Mouse (Mus musculus) lung, postnatal 0 days (tissue): ENCODE measurements around the gene Olfr945. TPM values are rescaled to one million over a fixed set of nuclear protein-coding genes. Genes with fewer than 3 reads are reported as not detected.

Experiments
- ATAC-seq: fragments of 200-750 bp; cut with Nextera tagmentation; 2 replicates; pipeline ENCODE4 v1.8.0; 2017; ENCODE audit warnings: moderate library complexity
- DNase-seq: peaks from one replicate; pipeline ENCODE4 v3.0.0-alpha.2; 2016; ENCODE audit warnings: low spot score
- H3K27ac ChIP-seq: fragments of 300-500 bp; sonication (generic); 2 replicates; pipeline ENCODE4 v1.5.1; 2014; ENCODE audit warnings: antibody characterized with exemption, mild to moderate bottlenecking, low read length, mixed read lengths
- H3K27me3 ChIP-seq: fragments of 300-500 bp; sonication (generic); replicated peaks from 2 replicates; pipeline ENCODE4 v1.6.1; 2014; ENCODE audit warnings: low read length, mixed read lengths; ENCODE audit not compliant: insufficient read depth
- H3K36me3 ChIP-seq: fragments of 300-500 bp; sonication (generic); 2 replicates; pipeline ENCODE4 v1.6.1; 2014; ENCODE audit warnings: low read length, mixed read lengths; ENCODE audit not compliant: insufficient read depth
- H3K4me1 ChIP-seq: fragments of 300-500 bp; sonication (generic); 2 replicates; pipeline ENCODE4 v1.6.1; 2014; ENCODE audit warnings: antibody characterized with exemption, low read depth, low read length, mixed read lengths; ENCODE audit not compliant: insufficient read depth
- H3K4me2 ChIP-seq: fragments of 300-500 bp; sonication (generic); replicated peaks from 2 replicates; pipeline ENCODE4 v1.6.1; 2014; ENCODE audit warnings: low read depth, mild to moderate bottlenecking, low read length, moderate library complexity, mixed read lengths
- H3K4me3 ChIP-seq: fragments of 300-500 bp; sonication (generic); 2 replicates; pipeline ENCODE4 v1.5.1; 2014; ENCODE audit warnings: low read depth, low read length
- H3K9ac ChIP-seq: fragments of 300-500 bp; sonication (generic); replicated peaks from 2 replicates; pipeline ENCODE4 v1.6.1; 2014; ENCODE audit warnings: low read depth, mild to moderate bottlenecking
- H3K9me3 ChIP-seq: fragments of 300-500 bp; sonication (generic); 2 replicates; pipeline ENCODE4 v1.6.1; 2016; ENCODE audit warnings: low read length, mixed read lengths
- CTCF ChIP-seq: IDR thresholded peaks from 2 replicates; pipeline ENCODE4 v1.5.1; 2016; ENCODE audit warnings: antibody characterized with exemption, mild to moderate bottlenecking
- EP300 ChIP-seq: IDR thresholded peaks from 2 replicates; pipeline ENCODE4 v1.6.1; 2016; ENCODE audit warnings: antibody characterized with exemption, mild to moderate bottlenecking, control low read depth
- WGBS: fragments of 180-500 bp; shearing (Covaris S2); extraction: QIAGEN DNeasy Blood & Tissue Kit; methylation state at CpG from one replicate; pipeline ENCODE4 v1.1.7; 2014; 5-methylcytosine and 5-hydroxymethylcytosine counted together
- polyA plus RNA-seq: library from polyadenylated mRNA; unstranded; fragments of >200 nt; fragmentation: Nextera tagmentation; extraction: Ambion mirVana; gene quantifications from 2 replicates; pipeline ENCODE4 v1.2.1, GENCODE M21; 2015

Olfr945 gene
- polyA plus RNA-seq = not detected in 2 replicates

- DNase-seq = no peak
- no peak within 1 kb of the TSS for H3K4me3 ChIP-seq
- no peak for TF ChIP-seq CTCF
- TF ChIP-seq EP300 = no peak
- H3K9me3 ChIP-seq = no peaks in the 10 kb centered on the region
- no peak within 1 kb of the TSS for H3K27ac ChIP-seq
- H3K4me2 ChIP-seq = no peak within 1 kb of the TSS
- no peaks in the 10 kb centered on the region for H3K27me3 ChIP-seq
- H3K4me1 ChIP-seq = no peaks in the 10 kb centered on the region
- no peaks in the 10 kb centered on the region for H3K36me3 ChIP-seq
- no peak within 1 kb of the TSS for H3K9ac ChIP-seq
- no peak for ATAC-seq
- 73% methylated on average over 3 of the region's 3 CpGs for WGBS
Observed at GRCm38 (mm10) chr9:39276718-39277117, at the start of gene Olfr945. Gene Olfr945 (minus strand): TSS chr9:39276818.

GRCm38 (mm10) chr9:39325945-39326344, 49.3 kb upstream of the Olfr945 start, which contains the start of gene Olfr948:
Gene Olfr948 (minus strand): TSS chr9:39326045.
- no peak for DNase-seq
- TF ChIP-seq CTCF = no peak
- no peak for TF ChIP-seq EP300
- H3K9ac ChIP-seq = no peak within 1 kb of the TSS
- H3K4me2 ChIP-seq = no peak within 1 kb of the TSS
- no peak for ATAC-seq
- H3K27me3 ChIP-seq = no peaks in the 10 kb centered on the region
- H3K4me3 ChIP-seq = no peak within 1 kb of the TSS
- no peaks in the 10 kb centered on the region for H3K36me3 ChIP-seq
- H3K4me1 ChIP-seq = no peaks in the 10 kb centered on the region
- H3K9me3 ChIP-seq = no peaks in the 10 kb centered on the region
- H3K27ac ChIP-seq = no peak within 1 kb of the TSS

- 70% methylated on average over 2 of the region's 2 CpGs for WGBS
Observed at GRCm38 (mm10) chr9:39287136-39287535, 10.5 kb upstream of the Olfr945 start.

GRCm38 (mm10) chr9:39249894-39250293, 26.7 kb downstream of the Olfr945 start, which contains the start of gene Olfr1537:
Gene Olfr1537 (minus strand): TSS chr9:39249994.
- H3K27me3 ChIP-seq = no peaks in the 10 kb centered on the region
- ATAC-seq (no peak), DNase-seq (no peak)
- H3K36me3 ChIP-seq = no peaks in the 10 kb centered on the region
- H3K4me2 ChIP-seq = no peak within 1 kb of the TSS
- no peak within 1 kb of the TSS for H3K27ac ChIP-seq
- WGBS = 83% methylated on average over 1 of the region's 1 CpGs
- no peak within 1 kb of the TSS for H3K4me3 ChIP-seq
- no peaks in the 10 kb centered on the region for H3K9me3 ChIP-seq
- H3K9ac ChIP-seq = no peak within 1 kb of the TSS
- H3K4me1 ChIP-seq = no peaks in the 10 kb centered on the region
- no peak for TF ChIP-seq EP300

More at GRCm38 (mm10) chr9:39287136-39287535, 10.5 kb upstream of the Olfr945 start:
- Histone ChIP-seq H3K36me3 (no peaks in the 10 kb centered on the region), H3K27ac (no peak overlapping the region), H3K9ac (no peak overlapping the region), H3K27me3 (no peaks in the 10 kb centered on the region), H3K4me1 (no peaks in the 10 kb centered on the region), H3K4me3 (no peak overlapping the region), H3K9me3 (no peaks in the 10 kb centered on the region), H3K4me2 (no peak overlapping the region)
- no peak for ATAC-seq
- no peak for TF ChIP-seq EP300
- TF ChIP-seq CTCF = no peak
- no peak for DNase-seq

Other genes with a start within 250 kb of the Olfr945 start
- gene Olfr937, start 211.9 kb downstream of the Olfr945 start, polyA plus RNA-seq = not detected in 2 replicates
- not detected in 2 replicates for gene Olfr938, start 197.9 kb downstream of the Olfr945 start, polyA plus RNA-seq
- not detected in 2 replicates for gene Olfr27, start 148.7 kb downstream of the Olfr945 start, polyA plus RNA-seq
- gene Olfr943, start 110.5 kb downstream of the Olfr945 start, polyA plus RNA-seq = not detected in 2 replicates
- not detected in 2 replicates for gene Olfr944, start 74.9 kb downstream of the Olfr945 start, polyA plus RNA-seq
- not detected in 2 replicates for gene Olfr1537, start 26.8 kb downstream of the Olfr945 start, polyA plus RNA-seq
- not detected in 2 replicates for gene Olfr948, start 49.2 kb upstream of the Olfr945 start, polyA plus RNA-seq
- gene Olfr951, start 110.6 kb upstream of the Olfr945 start, polyA plus RNA-seq = not detected in 2 replicates
- not detected in 2 replicates for gene Olfr952, start 150.3 kb upstream of the Olfr945 start, polyA plus RNA-seq
- gene Olfr954, start 179.9 kb upstream of the Olfr945 start, polyA plus RNA-seq = not detected in 2 replicates
- not detected in 2 replicates for gene Olfr955, start 195.1 kb upstream of the Olfr945 start, polyA plus RNA-seq
- gene Olfr44, start 217.2 kb upstream of the Olfr945 start, polyA plus RNA-seq = not detected in 2 replicates
- not detected in 2 replicates for gene Olfr957, start 239.0 kb upstream of the Olfr945 start, polyA plus RNA-seq